Mouse (Mus musculus) liver, postnatal 0 days (tissue): ENCODE measurements at regions not wholly inside any gene's neighbourhood (a gene's known extent, or its start where the extent isn't known, plus 50 kb on each side); places are given as distances from the start of the nearest gene placed in this dataset.

Experiments
- ATAC-seq: fragments of 200-750 bp; cut with Nextera tagmentation; 2 replicates; pipeline ENCODE4 v1.8.0; 2017; ENCODE audit warnings: mild to moderate bottlenecking, moderate library complexity
- DNase-seq: peaks from one replicate; pipeline ENCODE4 v3.0.0-alpha.2; 2016
- H3K27ac ChIP-seq: fragments of 300-500 bp; sonication (generic); 2 replicates; pipeline ENCODE4 v1.5.1; 2014; ENCODE audit warnings: antibody characterized with exemption, moderate library complexity, mild to moderate bottlenecking, low read depth
- H3K27me3 ChIP-seq: fragments of 300-500 bp; sonication (generic); 2 replicates; pipeline ENCODE4 v1.6.1; 2014; ENCODE audit warnings: low read length, control low read depth, mixed read lengths; ENCODE audit not compliant: insufficient read depth
- H3K36me3 ChIP-seq: fragments of 300-500 bp; sonication (generic); replicated peaks from 2 replicates; pipeline ENCODE4 v1.6.1; 2014; ENCODE audit warnings: mild to moderate bottlenecking, control low read depth, low read length, moderate library complexity, mixed read lengths; ENCODE audit not compliant: insufficient read depth
- H3K4me1 ChIP-seq: fragments of 300-500 bp; sonication (generic); 2 replicates; pipeline ENCODE4 v1.6.1; 2014; ENCODE audit warnings: antibody characterized with exemption, mild to moderate bottlenecking, control low read depth; ENCODE audit not compliant: insufficient read depth
- H3K4me2 ChIP-seq: fragments of 300-500 bp; sonication (generic); 2 replicates; pipeline ENCODE4 v1.6.1; 2014; ENCODE audit warnings: low read depth, mild to moderate bottlenecking, low read length, moderate library complexity, mixed read lengths
- H3K4me3 ChIP-seq: fragments of 300-500 bp; sonication (generic); 2 replicates; pipeline ENCODE4 v1.5.1; 2014; ENCODE audit warnings: low read depth, low read length
- H3K9ac ChIP-seq: fragments of 300-500 bp; sonication (generic); replicated peaks from 2 replicates; pipeline ENCODE4 v1.6.1; 2014; ENCODE audit warnings: mild to moderate bottlenecking, moderate library complexity
- H3K9me3 ChIP-seq: fragments of 300-500 bp; sonication (generic); 2 replicates; pipeline ENCODE4 v1.6.1; 2016; ENCODE audit warnings: mild to moderate bottlenecking, control low read depth, low read length, mixed read lengths
- CTCF ChIP-seq: sonication (generic); IDR thresholded peaks from 2 replicates; pipeline ENCODE4 v1.5.1; 2016; ENCODE audit warnings: antibody characterized with exemption, low read depth
- EP300 ChIP-seq: IDR thresholded peaks from 2 replicates; pipeline ENCODE4 v1.6.1; 2016; ENCODE audit warnings: antibody characterized with exemption, low read depth, mild to moderate bottlenecking
- WGBS: fragments of 180-500 bp; shearing (Covaris S2); extraction: QIAGEN DNeasy Blood & Tissue Kit; methylation state at CpG from one replicate; pipeline ENCODE4 v1.1.7; 2014; ENCODE audit not compliant: insufficient replicate concordance; 5-methylcytosine and 5-hydroxymethylcytosine counted together

GRCm38 (mm10) chr9:73262711-73263110, 149.5 kb downstream of the Rsl24d1 start:
- DNase-seq (no peak), ATAC-seq (no peak)
- Histone ChIP-seq H3K4me1 (no peaks in the 10 kb centered on the region), H3K4me2 (no peak overlapping the region), H3K27me3 (no peaks in the 10 kb centered on the region), H3K27ac (no peak overlapping the region), H3K9ac (no peak overlapping the region), H3K36me3 (no peaks in the 10 kb centered on the region), H3K4me3 (no peak overlapping the region), H3K9me3 (no peaks in the 10 kb centered on the region)
- WGBS: 71% methylated on average over 5 of the region's 5 CpGs
- no peak for TF ChIP-seq EP300
- no peak for TF ChIP-seq CTCF

- Histone ChIP-seq H3K9me3 (no peaks in the 10 kb centered on the region), H3K36me3 (no peaks in the 10 kb centered on the region), H3K4me3 (no peak overlapping the region), H3K27me3 (no peaks in the 10 kb centered on the region), H3K4me2 (no peak overlapping the region), H3K4me1 (no peaks in the 10 kb centered on the region), H3K27ac (no peak overlapping the region), H3K9ac (no peak overlapping the region)
- 86% methylated on average over 5 of the region's 5 CpGs for WGBS
- ATAC-seq: no peak
- TF ChIP-seq CTCF (no peak), EP300 (no peak)
- DNase-seq: no peak
Measured at GRCm38 (mm10) chr9:73270249-73270648, 157.0 kb downstream of the Rsl24d1 start.

- Histone ChIP-seq H3K27ac (no peak overlapping the region), H3K9ac (no peak overlapping the region), H3K9me3 (no peaks in the 10 kb centered on the region), H3K4me3 (no peak overlapping the region), H3K27me3 (no peaks in the 10 kb centered on the region), H3K36me3 (no peaks in the 10 kb centered on the region), H3K4me2 (no peak overlapping the region), H3K4me1 (no peaks in the 10 kb centered on the region)
- 72% methylated on average over 2 of the region's 2 CpGs for WGBS
- TF ChIP-seq CTCF (no peak), EP300 (no peak)
- DNase-seq (no peak), ATAC-seq (no peak)
Measured at GRCm38 (mm10) chr9:73272614-73273013, 159.4 kb downstream of the Rsl24d1 start.

GRCm38 (mm10) chr9:73273681-73274080, 160.5 kb downstream of the Rsl24d1 start:
- no peaks in the 10 kb centered on the region for H3K36me3 ChIP-seq
- DNase-seq (no peak), ATAC-seq (no peak)
- no peak overlapping the region for H3K27ac ChIP-seq
- H3K4me1 ChIP-seq: no peaks in the 10 kb centered on the region
- no peak overlapping the region for H3K4me3 ChIP-seq
- 78% methylated on average over 4 of the region's 4 CpGs for WGBS
- no peak overlapping the region for H3K9ac ChIP-seq
- no peak for TF ChIP-seq CTCF
- TF ChIP-seq EP300: no peak
- H3K9me3 ChIP-seq: no peaks in the 10 kb centered on the region
- no peak overlapping the region for H3K4me2 ChIP-seq
- H3K27me3 ChIP-seq: no peaks in the 10 kb centered on the region

- Histone ChIP-seq H3K4me3 (no peak overlapping the region), H3K9ac (no peak overlapping the region), H3K4me2 (no peak overlapping the region), H3K36me3 (no peaks in the 10 kb centered on the region), H3K27ac (no peak overlapping the region), H3K9me3 (no peaks in the 10 kb centered on the region), H3K4me1 (no peaks in the 10 kb centered on the region), H3K27me3 (no peaks in the 10 kb centered on the region)
- TF ChIP-seq CTCF (no peak), EP300 (no peak)
- no peak for ATAC-seq
- WGBS: 71% methylated on average over 2 of the region's 2 CpGs
- no peak for DNase-seq
Measured at GRCm38 (mm10) chr9:73275671-73276070, 162.4 kb downstream of the Rsl24d1 start.

- Histone ChIP-seq H3K27me3 (no peaks in the 10 kb centered on the region), H3K36me3 (no peaks in the 10 kb centered on the region), H3K4me2 (no peak overlapping the region), H3K9ac (no peak overlapping the region), H3K4me1 (no peaks in the 10 kb centered on the region), H3K27ac (no peak overlapping the region), H3K9me3 (no peaks in the 10 kb centered on the region), H3K4me3 (no peak overlapping the region)
- ATAC-seq: no peak
- TF ChIP-seq CTCF (no peak), EP300 (no peak)
- no peak for DNase-seq
- WGBS: 72% methylated on average over 6 of the region's 6 CpGs
Measured at GRCm38 (mm10) chr9:73295287-73295686, 182.1 kb downstream of the Rsl24d1 start.

GRCm38 (mm10) chr9:73302156-73302918, 189.1 kb downstream of the Rsl24d1 start:
- H3K9ac ChIP-seq: no peak overlapping the region
- WGBS: 84% methylated on average over 5 of the region's 5 CpGs
- DNase-seq (no peak), ATAC-seq (no peak)
- no peak overlapping the region for H3K27ac ChIP-seq
- H3K27me3 ChIP-seq: no peaks in the 10 kb centered on the region
- no peaks in the 10 kb centered on the region for H3K36me3 ChIP-seq
- no peak for TF ChIP-seq EP300
- no peak for TF ChIP-seq CTCF
- no peaks in the 10 kb centered on the region for H3K4me1 ChIP-seq
- no peak overlapping the region for H3K4me2 ChIP-seq
- H3K4me3 ChIP-seq: no peak overlapping the region
- H3K9me3 ChIP-seq: no peaks in the 10 kb centered on the region
